Mouse (Mus musculus) adrenal gland, postnatal 4 days (tissue): ENCODE measurements around the gene Ccr6. TPM values are rescaled to one million over a fixed set of nuclear protein-coding genes. Genes with fewer than 3 reads are reported as not detected.
"Not testable (repeated sequence)": the region's sequence is repeated elsewhere in the genome, so short reads cannot be mapped to it uniquely, and the experiment has no call there.

Source experiments
- DNase-seq, 2 experiments: peaks; one replicate each; pipeline ENCODE4 v3.0.0; 2021 to 2022; ENCODE audit warnings: low spot score in 2 of 2, mixed read lengths in 2 of 2
- long read RNA-seq, 2 experiments: library from polyadenylated mRNA; stranded (forward); transcript quantifications; one replicate each; pipeline ENCODE4 v2.0.0; 2021
- total RNA-seq, 2 experiments: library from RNA; stranded (reverse); gene quantifications; 2 replicates each; pipeline ENCODE4 v1.2.3; 2021

The Ccr6 gene
- total RNA-seq = not detected
- long read RNA-seq, experiment 1 = 0 reads
- long read RNA-seq, experiment 2, partial matches to known transcripts = 0 of 1 reads
- long read RNA-seq, experiment 2, other reads (novel, unspliced or antisense) = 0 of 1 reads

DNA sequence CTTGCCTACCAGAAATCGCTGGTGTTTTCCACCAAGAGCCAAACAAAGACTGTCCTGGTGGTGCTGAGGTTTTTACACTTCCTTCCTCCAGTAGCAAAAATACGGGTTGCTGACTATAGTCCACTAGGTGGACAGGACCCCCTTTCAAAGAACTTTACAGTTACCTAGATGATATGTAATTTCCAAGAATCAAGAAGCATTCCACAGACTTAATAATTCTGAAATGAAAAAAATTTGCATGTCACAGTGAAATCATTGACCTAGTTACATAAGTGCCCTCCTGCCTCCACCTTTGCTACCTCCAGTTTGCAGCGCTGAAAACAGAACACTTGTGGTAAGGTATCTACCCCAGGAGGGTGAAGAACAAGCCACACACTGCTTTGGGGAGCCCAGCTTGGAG is at the start of gene Ccr6:
Gene Ccr6, plus strand, starts transcription at position 301 of the 400 bp plus-strand sequence.
- no peak for DNase-seq

DNA sequence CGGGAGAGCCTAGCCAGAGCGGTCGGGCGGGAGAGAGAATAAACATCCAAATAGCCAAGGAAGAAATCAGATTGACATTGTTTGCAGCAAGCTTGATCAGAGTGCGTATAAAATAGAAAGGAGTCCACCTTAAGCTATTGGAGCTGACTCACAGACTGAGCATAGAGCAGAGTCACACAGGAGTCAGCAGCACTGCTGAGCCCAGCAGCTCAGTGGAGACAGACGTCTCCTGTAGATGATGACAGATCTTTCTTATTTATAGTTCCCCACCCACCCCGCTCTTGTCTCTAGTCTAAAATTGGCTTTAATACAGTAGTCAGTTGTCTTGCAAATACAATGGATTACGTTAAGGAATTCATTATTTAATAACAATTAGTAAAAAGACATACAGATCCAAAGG is 42.2 kb upstream of the Ccr6 start:
- DNase-seq = no peak

- DNase-seq = no peak
Measured at GRCm38 (mm10) chr17:8195685-8196376, 40.0 kb upstream of the Ccr6 start.

DNA sequence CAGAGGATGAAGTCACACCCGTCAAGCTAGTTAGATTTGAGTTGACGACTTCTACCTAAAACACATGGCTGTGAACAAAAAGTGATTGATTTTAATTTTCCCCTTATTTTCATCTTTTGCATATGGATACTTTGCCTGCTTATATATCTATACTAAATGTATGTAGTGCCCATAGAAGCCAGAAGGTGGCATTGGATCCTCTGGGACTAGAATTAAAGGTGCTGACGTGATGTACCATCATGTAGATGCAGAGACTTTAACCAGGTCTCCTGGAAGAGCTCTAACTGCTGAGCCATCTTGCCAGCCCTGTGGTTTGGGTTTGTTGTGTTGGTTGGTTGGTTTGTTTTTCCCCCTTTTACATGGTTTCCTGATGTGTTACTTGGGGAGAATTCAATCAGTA is 38.2 kb upstream of the Ccr6 start:
- no peak for DNase-seq

- DNase-seq = no peak
Measured at GRCm38 (mm10) chr17:8199067-8199935, 36.5 kb upstream of the Ccr6 start.

DNA sequence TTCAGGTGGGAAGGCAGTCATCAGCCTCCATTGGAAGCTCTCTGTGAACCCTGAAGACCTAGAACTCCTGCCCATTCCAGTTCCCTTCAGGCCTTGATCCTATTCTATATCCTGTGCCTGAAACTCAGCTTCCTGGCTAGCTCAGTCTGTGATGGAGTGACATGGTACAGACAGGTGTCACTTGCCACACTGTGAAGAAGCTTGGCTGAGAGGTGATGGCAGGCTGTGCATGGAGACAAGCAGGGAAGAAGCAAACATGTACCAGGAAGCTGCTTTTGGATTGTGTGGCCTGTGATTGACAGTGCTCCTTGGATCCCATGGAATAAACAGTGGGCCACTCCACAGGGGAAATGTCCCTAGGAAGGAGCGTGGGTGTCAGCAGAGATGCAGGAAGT is 35.9 kb upstream of the Ccr6 start:
- DNase-seq = no peak

DNA sequence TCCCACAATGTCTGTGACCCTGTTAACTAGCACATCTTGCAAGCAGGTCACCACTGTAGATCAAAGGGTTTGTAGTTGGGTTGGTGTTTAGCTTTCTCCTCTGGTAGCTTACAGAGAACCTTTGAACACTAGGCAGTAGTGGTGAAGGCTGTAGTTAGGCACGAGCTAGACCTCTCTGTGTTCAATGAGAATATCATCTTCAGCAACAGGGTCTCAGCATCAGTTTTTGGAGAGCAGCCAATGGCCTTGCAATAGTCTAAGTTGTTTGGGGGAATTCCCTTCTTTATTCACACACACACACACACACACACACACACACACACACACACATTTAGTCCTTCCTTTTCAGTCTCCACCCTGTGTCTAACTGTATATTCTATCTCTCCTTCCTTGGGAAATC is 32.4 kb upstream of the Ccr6 start:
- no peak for DNase-seq

GRCm38 (mm10) chr17:8205221-8205631 is 30.6 kb upstream of the Ccr6 start:
- DNase-seq = not testable (repeated sequence)

- DNase-seq = no peak
Measured at GRCm38 (mm10) chr17:8206691-8207090, 29.2 kb upstream of the Ccr6 start.

GRCm38 (mm10) chr17:8209696-8210095 is 26.1 kb upstream of the Ccr6 start:
- DNase-seq = no peak

DNA sequence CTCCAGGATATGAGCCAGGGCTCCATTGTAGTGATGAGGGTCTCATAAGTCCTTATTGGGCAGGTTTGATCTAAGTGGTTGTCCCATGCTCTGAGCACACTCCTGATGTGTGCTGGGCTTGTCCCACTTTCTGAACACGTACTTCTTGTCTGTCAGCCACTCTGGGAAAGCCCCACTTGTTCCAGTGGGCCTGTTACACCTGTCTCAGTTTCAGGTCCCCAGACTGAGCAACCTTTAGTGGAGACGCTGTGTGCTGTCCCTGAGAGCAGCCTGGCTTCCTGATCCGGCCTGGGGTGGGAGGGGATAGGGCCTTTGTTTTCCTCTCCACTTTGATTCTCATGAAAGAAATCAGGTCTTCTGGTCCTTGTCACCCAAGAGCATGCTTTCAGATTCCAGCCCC is 25.7 kb upstream of the Ccr6 start:
- DNase-seq = no peak

DNA sequence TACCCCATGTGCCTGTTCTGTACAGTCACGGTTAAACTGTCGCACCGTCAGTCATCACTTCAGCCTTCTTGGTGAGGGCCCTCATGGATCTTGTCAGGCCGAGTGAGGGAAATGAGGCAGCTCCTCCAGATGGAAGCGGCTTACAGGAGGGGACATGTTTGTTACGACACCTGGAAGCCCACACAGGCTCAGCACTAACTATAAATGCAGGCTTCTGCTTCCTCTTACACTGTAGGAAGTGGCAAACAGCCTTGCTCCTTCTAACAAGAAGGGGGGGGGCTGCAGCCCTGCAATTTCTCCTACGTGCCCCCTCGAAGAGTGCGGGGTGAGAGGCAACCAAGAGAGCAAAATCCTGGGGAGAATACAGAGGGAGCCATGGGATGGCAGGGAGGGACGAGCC is 25.2 kb upstream of the Ccr6 start:
- no peak for DNase-seq

DNA sequence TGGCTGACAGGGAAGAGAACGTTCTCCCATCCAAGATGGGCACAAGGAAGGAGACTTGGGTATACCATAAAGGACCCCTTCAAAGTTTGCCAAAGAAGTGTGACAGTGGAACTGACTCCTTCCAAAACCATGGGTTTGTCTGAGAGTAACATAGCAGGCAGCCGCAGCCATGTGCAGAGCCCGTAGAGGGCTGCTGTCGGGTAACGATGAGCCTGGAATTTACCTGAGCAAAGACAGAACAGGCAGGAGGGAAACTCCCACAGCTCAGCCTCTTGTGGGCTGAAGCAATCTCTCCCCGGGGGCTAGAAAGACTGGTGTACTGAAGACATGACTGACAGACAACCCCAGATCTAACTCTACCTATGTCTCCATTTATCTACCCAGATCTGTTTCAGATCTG is 24.4 kb upstream of the Ccr6 start:
- DNase-seq = no peak

DNA sequence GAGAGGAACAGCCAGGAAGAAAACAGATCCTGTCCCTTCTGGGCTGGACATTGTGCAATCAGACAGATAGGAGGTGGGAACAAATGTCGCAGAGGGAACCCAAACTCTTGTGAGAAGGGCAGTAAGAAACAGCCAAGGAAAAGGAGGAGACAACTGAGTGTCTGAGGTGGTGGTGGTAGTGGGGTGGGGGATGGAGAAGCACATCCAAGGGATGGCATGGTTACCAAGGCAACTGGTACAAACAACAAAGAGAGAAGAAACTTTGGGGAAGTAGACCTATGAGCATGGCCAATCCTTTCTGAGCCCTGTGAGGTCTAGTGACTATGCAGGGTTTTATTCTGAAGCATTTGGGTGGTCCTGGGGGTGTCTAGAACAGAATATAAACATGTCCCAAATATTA is 21.5 kb upstream of the Ccr6 start:
- no peak for DNase-seq

DNA sequence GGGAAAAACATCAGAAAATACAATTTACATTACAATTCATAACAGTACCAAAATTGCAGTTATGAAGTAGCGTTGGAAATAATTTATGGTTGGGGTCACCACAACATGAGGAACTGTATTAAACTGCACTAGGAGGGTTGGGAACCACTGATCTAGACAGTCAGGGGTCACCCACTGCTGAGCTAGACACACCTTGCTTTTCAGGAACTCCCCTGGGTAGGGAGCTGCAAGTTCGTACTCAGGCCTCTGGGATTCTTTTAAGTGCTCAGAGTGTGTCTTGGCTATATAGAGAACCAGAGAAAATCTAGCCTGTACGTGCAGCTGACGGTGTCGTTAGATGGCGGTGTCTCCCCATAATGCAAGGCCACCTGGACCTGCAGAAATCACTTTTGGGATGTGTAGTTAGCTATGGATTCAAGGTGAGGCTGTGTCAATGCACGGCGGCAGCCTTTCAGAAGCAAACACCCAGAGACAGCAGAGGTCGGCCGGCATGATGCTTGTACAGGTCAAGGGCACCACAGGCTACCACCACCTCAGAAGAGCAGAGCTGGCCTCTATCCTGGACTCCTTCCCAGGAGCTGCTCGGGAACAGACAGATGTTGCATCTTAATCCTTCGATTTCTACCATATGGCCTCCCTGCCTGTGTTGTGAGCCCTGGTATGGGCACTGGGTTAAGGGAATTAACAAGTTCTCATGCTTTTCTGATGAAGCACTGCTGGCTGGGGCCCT is 20.7 kb upstream of the Ccr6 start:
- DNase-seq = no peak

DNA sequence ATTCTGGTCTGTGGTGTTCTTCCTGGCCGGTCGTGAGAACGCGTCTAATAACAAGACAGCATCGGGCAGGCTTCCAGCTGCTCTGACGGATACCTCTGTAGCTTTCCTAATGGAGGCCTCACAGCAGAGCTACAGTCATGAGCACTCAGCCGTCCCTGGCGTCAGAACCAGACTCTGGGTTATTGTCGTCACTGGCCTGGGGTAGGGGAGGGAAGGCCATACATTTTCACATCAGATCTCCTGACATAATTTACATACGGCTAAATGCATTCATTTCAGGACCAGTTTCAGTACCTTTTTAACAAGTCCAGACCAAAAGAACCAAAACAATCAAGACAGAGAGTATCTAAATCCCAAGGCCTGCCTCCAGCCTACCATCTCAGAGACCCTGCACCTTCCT is 12.6 kb upstream of the Ccr6 start:
- DNase-seq = no peak

GRCm38 (mm10) chr17:8224072-8224471 is 11.8 kb upstream of the Ccr6 start:
- DNase-seq = no peak

DNA sequence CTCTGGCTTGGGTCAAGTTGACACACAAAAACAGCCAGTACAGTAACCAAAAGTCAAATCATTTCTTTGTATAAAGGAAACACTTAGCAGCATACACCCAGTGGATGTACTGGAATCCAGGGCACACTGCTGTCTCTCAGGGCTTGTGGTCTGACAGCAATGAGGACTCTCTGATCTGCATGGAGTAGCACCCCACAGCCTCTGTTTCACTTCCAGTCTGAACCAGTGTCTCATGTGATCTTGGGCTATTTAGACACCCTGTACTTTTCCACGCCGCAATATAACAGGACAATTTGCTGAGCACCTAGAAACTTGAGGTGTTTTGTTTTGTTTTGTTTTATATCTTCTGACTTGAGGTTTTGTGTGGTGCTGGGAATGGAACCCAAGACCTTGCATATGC is 10.7 kb upstream of the Ccr6 start:
- DNase-seq = no peak

DNA sequence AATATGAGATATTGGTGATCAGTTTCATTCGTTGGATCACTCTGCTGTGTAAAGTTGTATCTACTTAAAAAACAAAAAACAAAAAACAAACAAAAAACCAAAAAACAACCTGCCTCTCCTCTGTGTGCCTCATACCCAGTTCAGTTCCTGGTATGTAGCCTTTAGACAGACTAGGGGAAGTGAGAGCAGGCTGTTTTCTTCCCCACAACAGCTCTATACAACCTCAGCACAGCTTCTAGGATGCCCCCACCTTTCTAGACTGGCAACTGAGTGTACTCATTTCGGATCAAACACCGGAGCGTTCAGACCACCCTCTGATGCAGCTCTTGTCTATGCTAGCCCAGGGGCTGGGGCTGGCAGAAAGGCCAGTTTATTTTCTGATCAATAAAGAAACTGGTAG is 10.1 kb upstream of the Ccr6 start:
- no peak for DNase-seq

DNA sequence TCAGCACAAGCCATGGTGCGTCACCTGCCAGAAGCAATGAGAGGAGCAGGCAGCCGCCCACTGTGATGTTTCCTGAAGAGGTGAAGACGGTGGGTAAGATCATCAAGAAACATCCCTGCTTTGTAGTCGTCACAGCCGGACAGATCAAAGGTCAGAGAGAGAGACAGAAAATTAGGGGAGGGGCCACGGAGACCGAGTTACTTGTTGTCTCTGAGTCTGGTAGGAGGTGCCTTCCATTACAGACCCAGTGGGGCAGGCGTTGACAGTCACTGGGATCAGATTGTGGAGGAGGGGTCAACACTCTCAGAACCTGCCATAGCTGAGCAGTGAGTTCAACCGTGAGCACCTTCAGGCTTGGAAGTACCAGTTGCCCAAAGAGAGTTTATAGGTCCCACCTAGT is 7.2 kb upstream of the Ccr6 start:
- no peak for DNase-seq

- no peak for DNase-seq
Measured at GRCm38 (mm10) chr17:8229607-8230006, 6.2 kb upstream of the Ccr6 start.

DNA sequence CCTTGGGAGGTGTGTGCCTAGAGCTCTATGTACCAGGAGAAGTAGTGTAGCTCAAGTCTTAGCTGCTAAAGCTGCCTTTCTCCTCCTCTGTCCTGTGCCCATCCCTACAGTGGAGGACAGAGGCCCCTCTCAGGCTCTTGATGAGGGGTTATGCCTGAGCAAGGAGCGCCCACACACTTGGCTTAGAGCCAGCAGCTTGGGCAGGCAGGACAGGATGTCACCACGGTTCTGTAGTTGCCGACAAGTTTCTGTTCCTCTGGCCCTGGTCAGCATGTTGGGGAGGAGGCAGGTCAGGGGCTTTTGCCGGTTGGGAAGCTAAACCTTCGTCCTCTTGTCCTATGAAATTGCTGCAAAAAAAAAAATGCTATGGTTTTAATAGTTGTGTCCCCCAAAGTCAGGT is 3.8 kb upstream of the Ccr6 start:
- no peak for DNase-seq
